Mouse (Mus musculus): ENCODE measurements around the gene Enoph1.

Gene Enoph1

GRCm38 (mm10) chr5:100079040-100079930 is 39.5 kb downstream of the Enoph1 start:
- peak; percentile 45 for DNase-seq (ENCODE audit: low read depth, low spot score)

GRCm38 (mm10) chr5:100079931-100080275 is 40.1 kb downstream of the Enoph1 start:
- DNase-seq (ENCODE audit: low read depth, low spot score) = no peak

- no peak for DNase-seq (ENCODE audit: low read depth, low spot score)
Observed at GRCm38 (mm10) chr5:100082006-100082405, 42.2 kb downstream of the Enoph1 start.

GRCm38 (mm10) chr5:100083953-100084562 is 44.3 kb downstream of the Enoph1 start:
- no peak for DNase-seq (ENCODE audit: low read depth, low spot score)

GRCm38 (mm10) chr5:100085097-100085496 is 45.3 kb downstream of the Enoph1 start:
- DNase-seq (ENCODE audit: low read depth, low spot score) = no peak

GRCm38 (mm10) chr5:100090515-100091262 is 50.9 kb downstream of the Enoph1 start:
- DNase-seq (ENCODE audit: low read depth, low spot score) = no peak

GRCm38 (mm10) chr5:100091263-100091594 is 51.4 kb downstream of the Enoph1 start:
- no peak for DNase-seq (ENCODE audit: low read depth, low spot score)

- DNase-seq (ENCODE audit: low read depth, low spot score) = no peak
Observed at GRCm38 (mm10) chr5:100091602-100092001, 51.8 kb downstream of the Enoph1 start.

- no peak for DNase-seq (ENCODE audit: low read depth, low spot score)
Observed at GRCm38 (mm10) chr5:100096955-100097354, 57.2 kb downstream of the Enoph1 start.

GRCm38 (mm10) chr5:100097967-100098366 is 58.2 kb downstream of the Enoph1 start:
- no peak for DNase-seq (ENCODE audit: low read depth, low spot score)

GRCm38 (mm10) chr5:100102395-100102794 is 62.6 kb downstream of the Enoph1 start:
- DNase-seq (ENCODE audit: low read depth, low spot score) = no peak

- DNase-seq (ENCODE audit: low read depth, low spot score) = no peak
Observed at GRCm38 (mm10) chr5:100108866-100109265, 69.1 kb downstream of the Enoph1 start.

GRCm38 (mm10) chr5:100109543-100110282 is 69.9 kb downstream of the Enoph1 start:
- DNase-seq (ENCODE audit: low read depth, low spot score) = no peak

- DNase-seq (ENCODE audit: low read depth, low spot score) = no peak
Observed at GRCm38 (mm10) chr5:100110581-100110980, 70.8 kb downstream of the Enoph1 start.

- no peak for DNase-seq (ENCODE audit: low read depth, low spot score)
Observed at GRCm38 (mm10) chr5:100113403-100113802, 73.6 kb downstream of the Enoph1 start.
